Mouse (Mus musculus) erythroid progenitor cell, adult 5-6 weeks (primary cell): ENCODE data around the gene Alox12b. TPM values are rescaled to one million over a fixed set of nuclear protein-coding genes. Genes with fewer than 3 reads are reported as not detected.

Experiments
- ATAC-seq: replicated peaks from 2 replicates; pipeline ENCODE4 v1.8.0; 2016; ENCODE audit warnings: moderate number of reproducible peaks, mild to moderate bottlenecking, moderate TSS enrichment, inconsistent platforms; ENCODE audit not compliant: poor library complexity, low FRiP score, severe bottlenecking
- total RNA-seq, 2 experiments: library from RNA; stranded (forward) in 1 of 2; stranded (reverse) in 1 of 2; fragments of 150-400 nt in 1 of 2; fragments of 186-747, 209-891 nt in 1 of 2; gene quantifications; 2 replicates each; pipeline versions ENCODE4 v1.2.3 to v1.2.4; 2015 to 2017; ENCODE audit warnings: low replicate concordance in 2 of 2

The Alox12b gene
- total RNA-seq, 2 experiments from 2014 or later: not detected

- no peak for ATAC-seq
These were observed 34.3 kb upstream of the Alox12b start, which contains the start of gene 9130213A22Rik for GRCm38 (mm10) chr11:69122336-69122951. Gene 9130213A22Rik, minus strand, starts transcription at chr11:69122589.

- peak; percentile 48; the same call in 1 of the 2 replicates for ATAC-seq
These were observed 33.6 kb upstream of the Alox12b start for GRCm38 (mm10) chr11:69123056-69123692.

DNA sequence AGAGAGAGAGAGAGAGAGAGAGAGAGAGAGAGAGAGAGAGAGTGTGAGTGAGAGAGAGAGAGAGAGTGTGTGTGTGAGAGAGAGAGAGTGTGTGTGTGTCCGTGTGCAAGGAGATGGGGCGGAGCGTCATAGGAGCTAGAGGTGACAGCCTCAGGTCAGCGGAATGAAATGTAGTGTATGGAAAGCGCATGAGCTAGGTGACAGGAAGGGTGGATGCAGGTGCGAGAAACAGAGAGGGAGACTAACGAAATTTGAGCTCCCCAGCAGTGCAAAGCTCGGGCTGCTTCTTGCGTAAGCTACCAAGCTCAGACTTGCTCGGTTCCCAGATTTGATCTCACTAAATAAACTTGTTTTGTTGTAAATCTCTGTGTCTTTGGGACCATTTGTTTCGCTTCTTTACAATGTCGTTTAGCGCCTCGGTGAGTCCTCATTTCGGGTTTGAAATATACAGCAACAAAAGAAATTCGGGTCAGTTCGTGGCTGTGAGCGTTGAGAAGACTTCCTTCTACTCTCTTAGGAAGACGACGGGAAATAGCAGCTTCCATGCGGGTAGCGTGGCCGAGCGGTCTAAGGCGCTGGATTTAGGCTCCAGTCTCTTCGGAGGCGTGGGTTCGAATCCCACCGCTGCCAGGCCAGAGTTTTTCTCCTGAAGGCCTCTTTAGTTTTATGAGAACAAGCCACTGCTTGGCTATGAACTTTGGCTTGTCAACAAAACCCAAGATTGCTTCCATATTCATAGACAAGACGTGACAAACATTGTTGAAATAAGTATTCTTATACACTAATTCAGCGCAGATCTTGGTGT lies 32.9 kb upstream of the Alox12b start:
- ATAC-seq: peak; percentile 56

- peak; percentile 5; the same call in 1 of the 2 replicates for ATAC-seq
These were observed 32.3 kb upstream of the Alox12b start for GRCm38 (mm10) chr11:69124498-69124847.

DNA sequence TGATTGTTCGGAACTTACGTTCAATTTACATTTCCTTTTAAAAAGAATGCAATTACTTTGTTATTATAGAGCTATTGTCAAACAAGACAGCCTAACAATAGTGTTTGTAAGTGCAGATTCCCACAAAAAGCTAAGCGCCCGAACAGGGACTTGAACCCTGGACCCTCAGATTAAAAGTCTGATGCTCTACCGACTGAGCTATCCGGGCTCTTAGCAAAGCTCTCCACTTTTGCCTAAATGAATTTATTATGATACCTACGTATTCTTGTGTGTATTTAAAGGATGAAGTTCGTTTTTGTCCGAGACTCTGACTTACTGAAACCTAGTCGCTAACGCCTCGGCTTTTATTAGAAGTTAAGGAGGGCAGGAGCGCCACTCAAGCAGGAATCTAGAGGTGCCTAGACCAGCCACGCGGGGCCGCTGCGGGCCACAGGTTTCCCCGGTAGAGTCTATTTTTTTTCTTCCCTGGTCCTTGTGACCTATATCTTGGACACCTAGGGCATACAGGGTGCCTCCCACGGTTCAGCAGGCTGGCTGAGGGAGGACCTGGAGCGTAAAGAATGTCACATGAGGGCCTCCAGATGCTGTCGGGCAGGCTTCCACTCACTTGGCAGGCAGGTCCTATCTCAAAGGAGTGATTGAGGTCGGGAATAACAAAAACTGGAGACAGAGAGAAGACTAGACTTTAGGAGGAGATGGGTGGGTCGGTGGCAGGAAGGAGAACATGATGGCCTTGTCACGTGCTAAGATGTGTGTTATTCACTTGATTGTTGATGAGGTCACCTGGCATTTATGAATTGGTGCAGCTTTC lies 31.5 kb upstream of the Alox12b start:
- ATAC-seq: peak; percentile 51

GRCm38 (mm10) chr11:69125852-69125918 lies 31.1 kb upstream of the Alox12b start, which contains the start of gene Aloxe3:
Gene Aloxe3, plus strand, starts transcription at chr11:69125896.
- no peak for ATAC-seq

- no peak for ATAC-seq
These were observed 30.7 kb upstream of the Alox12b start for GRCm38 (mm10) chr11:69125919-69126705.

GRCm38 (mm10) chr11:69126706-69127095 lies 30.1 kb upstream of the Alox12b start:
- no peak for ATAC-seq

DNA sequence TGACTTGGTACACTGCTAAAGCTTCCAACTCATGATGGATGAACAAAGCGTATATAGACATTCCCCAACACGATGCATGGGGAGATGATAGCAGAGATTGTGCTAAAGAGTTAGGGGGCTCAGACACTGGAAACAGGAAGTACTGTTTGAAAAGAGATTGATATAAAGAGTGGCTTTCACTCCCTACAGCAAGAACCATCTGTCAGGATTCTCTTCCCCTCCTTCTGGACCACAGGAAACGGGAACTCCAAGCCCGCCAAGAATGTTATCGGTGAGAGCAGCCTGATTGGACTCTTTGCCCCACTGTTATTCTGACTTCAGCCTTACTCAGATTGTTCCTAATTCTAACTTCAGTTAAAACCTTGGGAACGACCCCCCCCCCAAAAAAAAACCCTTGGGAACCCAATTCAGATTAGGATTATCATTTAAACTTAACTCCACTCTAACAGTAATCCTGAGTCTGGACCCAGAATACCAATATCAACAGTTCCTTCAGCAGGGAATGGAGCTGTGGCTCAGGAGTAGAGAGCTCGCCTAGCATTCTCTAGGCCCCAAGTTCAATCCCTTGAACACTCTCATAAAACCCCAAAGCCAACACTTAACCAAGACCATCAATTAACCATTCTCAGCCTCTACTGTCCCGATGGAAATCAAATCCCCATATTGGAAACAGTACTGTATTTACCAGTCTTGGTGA lies 28.2 kb upstream of the Alox12b start:
- ATAC-seq: no peak

DNA sequence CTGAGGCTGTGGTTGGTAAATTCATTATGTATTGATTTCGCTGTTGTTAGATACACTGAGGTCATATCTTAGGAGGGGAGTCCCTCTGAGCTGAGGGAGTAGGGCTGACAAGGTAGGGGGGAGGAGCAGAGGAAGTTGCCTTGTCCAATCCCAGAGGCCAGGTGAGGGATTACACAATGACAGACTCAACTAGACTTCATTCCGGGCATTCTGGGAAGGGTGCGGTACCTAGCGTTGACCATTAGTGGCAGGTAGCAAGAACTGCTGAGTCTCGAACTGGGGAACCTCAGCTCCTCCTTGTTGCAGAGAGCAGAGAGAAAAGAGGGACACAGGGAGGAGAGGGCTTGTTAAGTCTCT lies 23.2 kb upstream of the Alox12b start:
- ATAC-seq: no peak

- peak; percentile 35; the same call in 1 of the 2 replicates for ATAC-seq
These were observed 22.7 kb upstream of the Alox12b start for GRCm38 (mm10) chr11:69133923-69134621.

- no peak for ATAC-seq
These were observed 22.2 kb upstream of the Alox12b start for GRCm38 (mm10) chr11:69134622-69134968.

DNA sequence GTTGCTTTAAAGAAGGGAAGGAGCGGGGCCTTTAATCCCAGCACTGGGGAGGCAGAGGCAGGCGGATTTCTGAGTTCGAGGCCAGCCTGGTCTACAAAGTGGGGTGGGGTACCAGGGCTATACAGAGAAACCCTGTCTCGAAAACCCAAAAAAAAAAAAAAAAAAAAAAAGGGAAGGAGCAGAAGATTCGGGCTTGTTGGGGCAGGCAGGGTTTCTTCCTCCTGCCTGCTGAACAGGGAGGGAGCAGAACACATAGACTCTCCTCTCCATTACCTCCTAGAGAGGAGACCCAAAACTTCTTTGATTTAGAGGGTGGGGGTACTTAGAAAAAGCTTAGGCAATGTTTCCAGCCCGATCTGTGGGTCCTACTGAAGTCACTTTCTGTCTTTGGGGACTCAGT lies 21.4 kb upstream of the Alox12b start:
- ATAC-seq: no peak

GRCm38 (mm10) chr11:69147546-69147945 lies 9.2 kb upstream of the Alox12b start:
- ATAC-seq: no peak

GRCm38 (mm10) chr11:69148451-69148960 lies 8.3 kb upstream of the Alox12b start:
- ATAC-seq: no peak

DNA sequence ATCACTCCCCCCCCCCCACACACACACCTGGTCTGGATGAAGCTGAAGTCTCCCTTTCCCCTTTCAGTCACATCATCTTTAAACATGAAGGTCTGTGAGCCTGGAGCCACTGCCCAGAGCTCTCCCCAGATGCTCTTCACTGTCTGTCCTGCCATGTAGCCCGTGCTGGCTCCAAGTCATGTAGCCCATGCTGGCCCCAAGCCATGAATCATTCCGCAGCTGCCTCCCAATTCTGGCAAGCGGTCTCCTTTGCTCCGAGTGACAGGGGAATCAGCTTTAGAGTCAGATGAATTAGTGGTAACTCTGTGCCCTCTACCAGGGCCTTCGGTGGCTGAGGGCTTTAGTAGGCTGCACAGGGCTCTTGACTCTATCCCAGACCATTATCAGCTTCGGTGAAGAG lies 7.1 kb upstream of the Alox12b start:
- ATAC-seq: no peak

GRCm38 (mm10) chr11:69150444-69150843 lies 6.3 kb upstream of the Alox12b start:
- peak; percentile 51; the same call in 1 of the 2 replicates for ATAC-seq

DNA sequence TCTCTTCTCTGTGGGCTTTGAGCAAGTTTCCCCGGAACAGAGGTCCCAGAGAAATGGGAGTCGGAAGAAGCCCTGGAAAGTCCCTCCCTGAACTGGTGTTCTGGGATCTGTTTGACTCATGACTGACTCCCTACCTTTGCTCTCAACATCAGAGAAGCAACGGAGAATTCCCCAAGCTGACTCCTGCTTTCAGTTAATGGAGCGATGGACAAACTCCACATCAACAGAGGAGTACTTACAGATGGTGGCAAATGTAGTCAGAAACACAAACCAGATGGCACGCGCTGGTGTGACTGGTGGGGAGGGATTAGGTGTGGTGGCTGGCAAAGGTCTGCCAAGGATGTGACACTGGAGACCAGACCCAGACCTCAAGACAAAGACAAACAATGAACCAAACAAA lies 5.8 kb upstream of the Alox12b start:
- ATAC-seq: no peak

- ATAC-seq: no peak
These were observed 3.0 kb upstream of the Alox12b start for GRCm38 (mm10) chr11:69153831-69154230.
